Mouse (Mus musculus) C2C12 (cell line): ENCODE measurements around the gene Treml1. TPM values are rescaled to one million over a fixed set of nuclear protein-coding genes. Genes with fewer than 3 reads are reported as not detected.

Source experiments
- H3K27me3 ChIP-seq: one replicate; pipeline ENCODE4 v1.6.1; 2011; ENCODE audit not compliant: control insufficient read depth, insufficient read depth, insufficient read length
- H3K36me3 ChIP-seq: one replicate; pipeline ENCODE4 v1.6.1; 2011; ENCODE audit not compliant: control insufficient read depth, insufficient read depth
- H3K4me3 ChIP-seq: one replicate; pipeline ENCODE4 v1.5.1; 2011; ENCODE audit warnings: mild to moderate bottlenecking, control low read depth; ENCODE audit not compliant: poor library complexity, insufficient read depth, severe bottlenecking
- H3K79me2 ChIP-seq: one replicate; pipeline ENCODE4 v1.6.1; 2011; ENCODE audit not compliant: control insufficient read depth, insufficient read depth
- H3K79me3 ChIP-seq: one replicate; pipeline ENCODE4 v1.6.1; 2011; ENCODE audit warnings: low read depth, control low read depth
- H3ac ChIP-seq: one replicate; pipeline ENCODE3; 2011; ENCODE audit warnings: low read depth; ENCODE audit not compliant: control insufficient read depth, insufficient read length
- CEBPB ChIP-seq: IDR thresholded peaks from one replicate; pipeline ENCODE4 v1.6.1; 2011; ENCODE audit warnings: low read depth, mild to moderate bottlenecking, control low read depth, moderate library complexity
- CTCF ChIP-seq: IDR thresholded peaks from one replicate; pipeline ENCODE4 v1.5.1; 2011; ENCODE audit not compliant: control insufficient read depth, insufficient read depth, insufficient read length
- FOSL1 ChIP-seq: IDR thresholded peaks from one replicate; pipeline ENCODE4 v1.8.0; 2011; ENCODE audit warnings: mild to moderate bottlenecking, low read length; ENCODE audit not compliant: poor library complexity, insufficient read depth, severe bottlenecking
- MAX ChIP-seq: IDR thresholded peaks from one replicate; pipeline ENCODE4 v1.6.1; 2011; ENCODE audit warnings: mild to moderate bottlenecking, control low read depth
- MYOD1 ChIP-seq: IDR thresholded peaks from one replicate; pipeline ENCODE4 v1.6.1; 2011; ENCODE audit warnings: low read depth; ENCODE audit not compliant: control insufficient read depth, insufficient read length
- MYOG ChIP-seq: IDR thresholded peaks from one replicate; pipeline ENCODE4 v1.6.1; 2011; ENCODE audit not compliant: control insufficient read depth, insufficient read length; ENCODE audit errors: extremely low read depth
- USF1 ChIP-seq: IDR thresholded peaks from one replicate; pipeline ENCODE4 v1.6.1; 2011; ENCODE audit warnings: low read depth, mild to moderate bottlenecking, control low read depth, moderate library complexity
- polyA plus RNA-seq: library from polyadenylated mRNA; unstranded; fragments of >200 nt; fragmentation: generic; extraction: Trizol; gene quantifications from one replicate; pipeline ENCODE4 v1.2.1, GENCODE M21; 2012; ENCODE audit warnings: missing spikeins

Gene Treml1
- polyA plus RNA-seq, 1 experiment = not detected

- no peaks in the 10 kb centered on the region for H3K27me3 ChIP-seq
Observed at GRCm38 (mm10) chr17:48389442-48389841, 29.7 kb downstream of the Treml1 start.

GRCm38 (mm10) chr17:48391446-48391845 is 31.7 kb downstream of the Treml1 start:
- H3K4me3 ChIP-seq = no peak overlapping the region
- TF ChIP-seq CEBPB (no peak), CTCF (no peak), MYOD1 (no peak), FOSL1 (no peak), MAX (no peak), USF1 (no peak), MYOG (no peak)
- H3K79me2 ChIP-seq = peaks cover 4% of the 10 kb centered on the region
- H3ac ChIP-seq = no peak overlapping the region
- H3K27me3 ChIP-seq = no peaks in the 10 kb centered on the region
- H3K79me3 ChIP-seq = no peaks in the 10 kb centered on the region
- H3K36me3 ChIP-seq = peaks cover 96% of the 10 kb centered on the region

More at GRCm38 (mm10) chr17:48389442-48389841, 29.7 kb downstream of the Treml1 start:
- Histone ChIP-seq H3K36me3 (peaks cover 81% of the 10 kb centered on the region), H3K79me2 (no peaks in the 10 kb centered on the region), H3K4me3 (no peak overlapping the region), H3K79me3 (no peaks in the 10 kb centered on the region), H3ac (no peak overlapping the region)
- TF ChIP-seq MAX (no peak), CTCF (no peak), CEBPB (no peak), MYOG (no peak), MYOD1 (no peak), USF1 (no peak), FOSL1 (no peak)

- Histone ChIP-seq H3K36me3 (peaks cover 94% of the 10 kb centered on the region), H3ac (no peak overlapping the region), H3K79me2 (peaks cover 16% of the 10 kb centered on the region), H3K27me3 (no peaks in the 10 kb centered on the region), H3K4me3 (no peak overlapping the region), H3K79me3 (peaks cover 8% of the 10 kb centered on the region)
- TF ChIP-seq CTCF = no peak
- no peak for TF ChIP-seq MYOG
- TF ChIP-seq CEBPB = no peak
- no peak for TF ChIP-seq FOSL1
- no peak for TF ChIP-seq MAX
- TF ChIP-seq MYOD1 = no peak
- no peak for TF ChIP-seq USF1
Observed at GRCm38 (mm10) chr17:48392616-48393015, 32.9 kb downstream of the Treml1 start.

GRCm38 (mm10) chr17:48401710-48402109 is 42.0 kb downstream of the Treml1 start:
- H3K79me2 ChIP-seq = peaks cover 95% of the 10 kb centered on the region
- TF ChIP-seq USF1 (no peak), MAX (no peak), FOSL1 (no peak), MYOG (no peak), MYOD1 (no peak), CEBPB (no peak), CTCF (no peak)
- peaks cover 53% of the 10 kb centered on the region for H3K36me3 ChIP-seq
- H3K79me3 ChIP-seq = peaks cover 72% of the 10 kb centered on the region
- H3K4me3 ChIP-seq = no peak overlapping the region
- no peaks in the 10 kb centered on the region for H3K27me3 ChIP-seq
- no peak overlapping the region for H3ac ChIP-seq

- Histone ChIP-seq H3ac (no peak overlapping the region), H3K79me2 (peaks cover 95% of the 10 kb centered on the region), H3K36me3 (peaks cover 48% of the 10 kb centered on the region), H3K4me3 (no peak overlapping the region), H3K79me3 (peaks cover 75% of the 10 kb centered on the region), H3K27me3 (no peaks in the 10 kb centered on the region)
- TF ChIP-seq MYOD1 = no peak
- TF ChIP-seq MAX = no peak
- no peak for TF ChIP-seq CEBPB
- no peak for TF ChIP-seq USF1
- no peak for TF ChIP-seq FOSL1
- no peak for TF ChIP-seq CTCF
- TF ChIP-seq MYOG = no peak
Observed at GRCm38 (mm10) chr17:48402751-48403150, 43.0 kb downstream of the Treml1 start.

GRCm38 (mm10) chr17:48403848-48404247 is 44.1 kb downstream of the Treml1 start:
- TF ChIP-seq USF1 = no peak
- TF ChIP-seq FOSL1 = no peak
- TF ChIP-seq MYOG = no peak
- no peak for TF ChIP-seq MYOD1
- TF ChIP-seq MAX = no peak

More at GRCm38 (mm10) chr17:48403848-48404247, 44.1 kb downstream of the Treml1 start:
- Histone ChIP-seq H3K27me3 (no peaks in the 10 kb centered on the region), H3K4me3 (no peak overlapping the region), H3K79me2 (peaks cover 96% of the 10 kb centered on the region), H3K36me3 (peaks cover 39% of the 10 kb centered on the region), H3ac (no peak overlapping the region), H3K79me3 (peaks cover 77% of the 10 kb centered on the region)
